Mouse (Mus musculus) stomach, embryonic 14.5 days (tissue): ENCODE results near the gene Gm48552. TPM values are rescaled to one million over a fixed set of nuclear protein-coding genes. Genes with fewer than 3 reads are reported as not detected.

Source experiments
- ATAC-seq: fragments of 200-750 bp; cut with Nextera tagmentation; 2 replicates; pipeline ENCODE4 v1.8.0; 2017; ENCODE audit warnings: low read depth, moderate TSS enrichment; ENCODE audit not compliant: insufficient number of reproducible peaks, insufficient read depth, low FRiP score
- H3K27ac ChIP-seq: fragments of 300-500 bp; sonication (generic); 2 replicates; pipeline ENCODE4 v1.5.1; 2014; ENCODE audit warnings: mild to moderate bottlenecking, low read length, moderate library complexity, mixed read lengths
- H3K27me3 ChIP-seq: fragments of 300-500 bp; sonication (generic); 2 replicates; pipeline ENCODE4 v1.6.1; 2014; ENCODE audit warnings: low read length, control low read depth, mixed read lengths; ENCODE audit not compliant: control insufficient read depth, insufficient read depth
- H3K36me3 ChIP-seq: fragments of 300-500 bp; sonication (generic); 2 replicates; pipeline ENCODE4 v1.6.1; 2014; ENCODE audit warnings: mild to moderate bottlenecking, control low read depth, low read length, moderate library complexity, mixed read lengths; ENCODE audit not compliant: control insufficient read depth, insufficient read depth
- H3K4me1 ChIP-seq: fragments of 300-500 bp; sonication (generic); 2 replicates; pipeline ENCODE4 v1.6.1; 2014; ENCODE audit warnings: low read length, control low read depth, mixed read lengths; ENCODE audit not compliant: control insufficient read depth, insufficient read depth
- H3K4me2 ChIP-seq: fragments of 300-500 bp; sonication (generic); replicated peaks from 2 replicates; pipeline ENCODE4 v1.6.1; 2014; ENCODE audit warnings: low read depth, low read length, control low read depth
- H3K4me3 ChIP-seq: fragments of 300-500 bp; sonication (generic); 2 replicates; pipeline ENCODE4 v1.5.1; 2014; ENCODE audit warnings: low read depth, low read length, control low read depth
- H3K9ac ChIP-seq: fragments of 300-500 bp; sonication (generic); replicated peaks from 2 replicates; pipeline ENCODE4 v1.6.1; 2014; ENCODE audit warnings: low read depth, mild to moderate bottlenecking, control low read depth, low read length, moderate library complexity, mixed read lengths
- H3K9me3 ChIP-seq: fragments of 300-500 bp; sonication (generic); 2 replicates; pipeline ENCODE4 v1.6.1; 2016; ENCODE audit warnings: low read depth, low read length, control low read depth; ENCODE audit not compliant: control insufficient read depth
- WGBS: fragments of 180-500 bp; shearing (Covaris S2); extraction: QIAGEN DNeasy Blood & Tissue Kit; methylation state at CpG from one replicate; pipeline ENCODE4 v1.1.7; 2014; 5-methylcytosine and 5-hydroxymethylcytosine counted together
- polyA plus RNA-seq: library from polyadenylated mRNA; unstranded; fragments of >200 nt; fragmentation: Nextera tagmentation; extraction: Ambion mirVana; gene quantifications from 2 replicates; pipeline ENCODE4 v1.2.1, GENCODE M21; 2014

Gm48552 gene
- polyA plus RNA-seq, 1 experiment from 2014 or later: 1.0 TPM

- Histone ChIP-seq H3K4me2 (no peak overlapping the region), H3K36me3 (peaks cover 40% of the 10 kb centered on the region), H3K4me1 (peaks cover 23% of the 10 kb centered on the region; the same call in 1 of the 2 replicates), H3K9ac (0 out of 2 replicates have a peak overlapping the region, but pooled peaks have one; percentile 25), H3K27ac (0 out of 2 replicates have a peak overlapping the region, but pooled peaks have one; percentile 10), H3K4me3 (0 out of 2 replicates have a peak overlapping the region, but pooled peaks have one; percentile 29), H3K27me3 (no peaks in the 10 kb centered on the region; the same call in 1 of the 2 replicates), H3K9me3 (no peaks in the 10 kb centered on the region)
- WGBS: 43% methylated on average over 4 of the region's 4 CpGs
- ATAC-seq: no peak; the same call in none of the 2 replicates
Observed at GRCm38 (mm10) chr10:81365073-81365472, 23.7 kb upstream of the Gm48552 start.

GRCm38 (mm10) chr10:81365672-81366476 lies 22.9 kb upstream of the Gm48552 start, which contains the start of gene 4930404N11Rik:
Gene 4930404N11Rik, minus strand, starts transcription at chr10:81365816.
- Histone ChIP-seq H3K36me3 (peaks cover 47% of the 10 kb centered on the region), H3K4me3 (peak within 1 kb of the TSS; percentile 29; the same call in 1 of the 2 replicates), H3K27me3 (no peaks in the 10 kb centered on the region; the same call in 1 of the 2 replicates), H3K9ac (peak within 1 kb of the TSS; percentile 25; the same call in 1 of the 2 replicates), H3K4me2 (peak within 1 kb of the TSS; percentile 62), H3K9me3 (no peaks in the 10 kb centered on the region), H3K4me1 (peaks cover 23% of the 10 kb centered on the region; the same call in 1 of the 2 replicates), H3K27ac (0 out of 2 replicates have a peak within 1 kb of the TSS, but pooled peaks have one; percentile 10)
- 30% methylated on average over 12 of the region's 12 CpGs for WGBS
- ATAC-seq: no peak

DNA sequence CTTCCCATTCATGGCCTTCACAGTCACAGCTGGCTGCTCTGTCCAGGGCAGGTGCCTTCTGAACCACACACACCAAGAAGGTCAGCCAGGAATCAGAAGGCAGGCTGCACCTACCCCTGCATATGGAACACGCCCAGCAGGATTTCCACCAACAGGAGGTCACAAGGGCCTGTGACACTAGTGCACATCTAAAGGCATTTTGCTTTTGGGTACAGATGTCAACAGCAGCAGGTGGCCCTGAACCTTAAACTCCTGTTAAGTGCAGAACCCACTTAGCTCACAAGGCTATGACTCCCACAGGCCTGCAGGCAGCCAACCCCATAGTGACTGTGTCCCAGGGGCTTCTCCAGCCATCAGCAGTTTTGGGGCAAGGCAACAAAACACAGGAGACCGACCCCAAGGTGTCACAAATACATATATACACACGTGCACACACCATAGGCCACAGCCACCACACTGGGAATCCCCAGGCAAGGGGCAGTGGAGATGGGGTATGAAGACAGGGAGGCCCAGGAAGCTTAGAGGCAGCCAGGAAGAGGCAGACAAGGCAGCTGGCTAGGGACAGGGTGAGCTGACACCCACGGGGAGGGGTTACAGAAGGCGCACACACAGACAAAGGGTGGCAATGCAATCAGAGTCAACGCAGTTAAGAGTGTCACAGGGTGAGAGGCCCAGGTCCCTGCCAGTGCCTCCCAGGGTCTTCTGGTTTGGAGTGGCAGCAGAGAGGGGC lies 22.2 kb upstream of the Gm48552 start:
- WGBS: 71% methylated on average over 6 of the region's 6 CpGs
- Histone ChIP-seq H3K4me3 (no peak overlapping the region), H3K9me3 (no peaks in the 10 kb centered on the region), H3K9ac (no peak overlapping the region), H3K27me3 (no peaks in the 10 kb centered on the region; the same call in 1 of the 2 replicates), H3K36me3 (peaks cover 53% of the 10 kb centered on the region), H3K27ac (no peak overlapping the region), H3K4me1 (peaks cover 23% of the 10 kb centered on the region; the same call in 1 of the 2 replicates), H3K4me2 (no peak overlapping the region)
- no peak for ATAC-seq

DNA sequence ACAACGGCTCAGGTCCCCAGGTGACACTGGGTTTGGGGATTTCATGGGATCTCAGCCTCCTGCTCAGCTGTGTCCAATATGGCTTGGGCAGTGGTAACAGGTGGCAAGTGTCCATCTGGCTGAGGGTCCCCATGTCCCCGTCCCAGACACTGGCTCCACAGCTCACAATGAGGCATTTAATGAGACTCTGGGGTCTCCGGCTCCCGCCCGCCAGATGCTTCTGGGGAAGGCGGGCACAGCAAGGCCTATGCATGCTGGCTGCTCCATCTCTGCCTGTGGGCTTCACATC lies 21.7 kb upstream of the Gm48552 start:
- no peak overlapping the region for H3K4me2 ChIP-seq
- H3K4me3 ChIP-seq: no peak overlapping the region
- peaks cover 57% of the 10 kb centered on the region for H3K36me3 ChIP-seq
- H3K9me3 ChIP-seq: no peaks in the 10 kb centered on the region
- H3K4me1 ChIP-seq: peaks cover 23% of the 10 kb centered on the region; the same call in 1 of the 2 replicates
- no peak overlapping the region for H3K27ac ChIP-seq
- ATAC-seq: no peak
- no peak overlapping the region for H3K9ac ChIP-seq
- H3K27me3 ChIP-seq: no peaks in the 10 kb centered on the region; the same call in 1 of the 2 replicates
- 84% methylated on average over 6 of the region's 6 CpGs for WGBS

GRCm38 (mm10) chr10:81375322-81375721 lies 13.5 kb upstream of the Gm48552 start:
- ATAC-seq: no peak
- H3K27ac ChIP-seq: no peak overlapping the region
- no peak overlapping the region for H3K9ac ChIP-seq
- peaks cover 45% of the 10 kb centered on the region for H3K36me3 ChIP-seq
- no peaks in the 10 kb centered on the region for H3K27me3 ChIP-seq
- H3K9me3 ChIP-seq: no peaks in the 10 kb centered on the region
- no peak overlapping the region for H3K4me2 ChIP-seq
- 92% methylated on average over 10 of the region's 10 CpGs for WGBS
- H3K4me1 ChIP-seq: peaks cover 16% of the 10 kb centered on the region
- H3K4me3 ChIP-seq: no peak overlapping the region

- WGBS: 36% methylated on average over 6 of the region's 6 CpGs
- ATAC-seq: no peak
Observed at GRCm38 (mm10) chr10:81376561-81377361, 12.0 kb upstream of the Gm48552 start.

GRCm38 (mm10) chr10:81377362-81377664 lies 11.5 kb upstream of the Gm48552 start:
- 28% methylated on average over 2 of the region's 2 CpGs for WGBS
- ATAC-seq: no peak
- Histone ChIP-seq H3K36me3 (peaks cover 29% of the 10 kb centered on the region; the same call in 1 of the 2 replicates), H3K9me3 (no peaks in the 10 kb centered on the region), H3K9ac (peak overlapping the region; percentile 89), H3K4me1 (peaks cover 16% of the 10 kb centered on the region), H3K27me3 (no peaks in the 10 kb centered on the region), H3K4me3 (peak overlapping the region; percentile 79), H3K27ac (no peak overlapping the region), H3K4me2 (peak overlapping the region; percentile 79)

More at GRCm38 (mm10) chr10:81376561-81377361, 12.0 kb upstream of the Gm48552 start:
- Histone ChIP-seq H3K4me2 (peak overlapping the region; percentile 79), H3K9me3 (no peaks in the 10 kb centered on the region), H3K36me3 (peaks cover 33% of the 10 kb centered on the region; the same call in 1 of the 2 replicates), H3K4me1 (peaks cover 16% of the 10 kb centered on the region), H3K9ac (peak overlapping the region; percentile 89; the same call in 1 of the 2 replicates), H3K27ac (no peak overlapping the region), H3K27me3 (no peaks in the 10 kb centered on the region), H3K4me3 (peak overlapping the region; percentile 79)
